8 mouse cellular contexts compared by ENCODE assay signal in genomic region chr3:108044394-108045140, GRCm38 (mm10). TPM values are rescaled to one million over a fixed set of nuclear protein-coding genes. Genes with fewer than 3 reads are reported as not detected.
A peak's percentile ranks its signal among the peaks of the same experiment; 100 is the strongest.
DNase-seq lines count a peak whose midpoint lies in the region; ATAC-seq and TF ChIP-seq lines count a peak whose summit lies in the region.

Gene Gstm4 (minus strand): TSS chr3:108044894.

- H3K4me2 ChIP-seq in neural tube, embryonic 15.5 days: peak within 1 kb of the TSS; percentile 92

- no peaks in the 10 kb centered on the region for H3K27me3 ChIP-seq in neural tube, embryonic 15.5 days (replicated peaks)

- WGBS in lung, adult 2 months: 4% methylated on average over 29 of the region's 29 CpGs
- 8% methylated on average over 29 of the region's 29 CpGs for WGBS in neural tube, embryonic 15.5 days

- TF ChIP-seq POLR2A in lung, adult 2 months (IDR thresholded peaks at IDR 0.05; ENCODE audit: borderline replicate concordance, extremely low read depth, low read depth, low read length): peak; percentile 79; the same call in 1 of the 2 replicates

- no peaks in the 10 kb centered on the region for H3K4me1 ChIP-seq in lung, adult 2 months (ENCODE audit: control insufficient read depth, insufficient read depth, low read length)
- H3K4me1 ChIP-seq in neural tube, embryonic 15.5 days: peaks cover 14% of the 10 kb centered on the region

- no peaks in the 10 kb centered on the region for H3K9me3 ChIP-seq in neural tube, embryonic 15.5 days (replicated peaks)

- peak; percentile 59 for TF ChIP-seq CTCF in layer of hippocampus, adult 2 months (conservative IDR thresholded peaks at IDR 0.05)
- no peak for TF ChIP-seq CTCF in lung, adult 2 months (IDR thresholded peaks at IDR 0.05; ENCODE audit: insufficient read depth, low read length)

- H3K36me3 ChIP-seq in neural tube, embryonic 15.5 days: no peaks in the 10 kb centered on the region

- peak within 1 kb of the TSS; percentile 90 for H3K27ac ChIP-seq in layer of hippocampus, adult 2 months
- H3K27ac ChIP-seq in neural tube, embryonic 15.5 days (replicated peaks): peak within 1 kb of the TSS; percentile 58

- DNase-seq in MN1 (ENCODE audit: low spot score): peak; percentile 93
- DNase-seq in cerebellum, adult 9-10 months: peak; percentile 86
- DNase-seq in forelimb bud, embryonic 11.5 days (ENCODE audit: low read depth, low spot score): peak; percentile 78
- peak; percentile 88 for DNase-seq in heart, postnatal 4 days
- DNase-seq in layer of hippocampus, adult 2 months (ENCODE audit: low spot score in 2 of 2): peak; percentile 86 to 91
- DNase-seq in lung, adult 2 months: peak; percentile 85
- DNase-seq in testis, postnatal 10 days (ENCODE audit: low spot score): peak; percentile 86

- H3K4me3 ChIP-seq in layer of hippocampus, adult 2 months: peak within 1 kb of the TSS; percentile 77
- H3K4me3 ChIP-seq in lung, adult 2 months (replicated peaks; ENCODE audit: extremely low read depth, low read depth, low read length): peak within 1 kb of the TSS; percentile 48
- H3K4me3 ChIP-seq in neural tube, embryonic 15.5 days (replicated peaks): peak within 1 kb of the TSS; percentile 59

- ATAC-seq in neural tube, embryonic 15.5 days (ENCODE audit: low FRiP score): peak; percentile 93

- H3K9ac ChIP-seq in neural tube, embryonic 15.5 days (replicated peaks): peak within 1 kb of the TSS; percentile 68

RNA-seq across cellular contexts. Expression of gene Gstm4, which starts in this region (rescaled TPM):
- total RNA-seq in heart, postnatal 4 days (2021): 10 to 100 TPM; 11.8 to 12.7 TPM
- 10 to 100 TPM; 11.5 to 12.3 TPM for total RNA-seq in layer of hippocampus, adult 2 months (2021)
- polyA plus RNA-seq in lung, adult 2 months (2012; rRNA removed): 11.7 and 17.9 TPM in 2 replicates
- 19.1 and 21.0 TPM in 2 replicates for polyA plus RNA-seq in neural tube, embryonic 15.5 days (2015; fragmentation: Nextera tagmentation; extraction: Ambion mirVana)

Comparison
In these comparisons a context has a peak if more than half of its experiments do, and no peak if none do; other contexts are left out.
1. Peak in every context shown above with its lines: DNase-seq, ATAC-seq, H3K4me3 ChIP-seq and H3K27ac ChIP-seq.